Mouse (Mus musculus) MEL (cell line): Measurements from ENCODE around the gene Trim5. TPM values are rescaled to one million over a fixed set of nuclear protein-coding genes. Genes with fewer than 3 reads are reported as not detected.

Source experiments
- DNase-seq: peaks from one replicate; pipeline ENCODE4 v3.0.0; 2011; ENCODE audit warnings: low read depth, low spot score
- H3K27ac ChIP-seq: 2 replicates; pipeline ENCODE4 v1.5.1; 2012; ENCODE audit warnings: low read depth, mild to moderate bottlenecking, control low read depth, low read length, moderate library complexity; ENCODE audit not compliant: control insufficient read depth
- H3K27me3 ChIP-seq, 2 experiments: fragments of 150-350 bp in 1 of 2; sonication (generic) in 1 of 2; 2 replicates each; pipeline ENCODE4 v1.6.1; 2012; ENCODE audit warnings: low read length in 2 of 2, mild to moderate bottlenecking in 2 of 2, improper control_type of control experiment in 1 of 2, moderate library complexity in 1 of 2; ENCODE audit not compliant: insufficient read depth in 2 of 2, control insufficient read depth in 1 of 2
- H3K36me3 ChIP-seq, 2 experiments: 2 replicates each; pipeline ENCODE4 v1.6.1; 2012 to 2014; ENCODE audit warnings: low read length in 2 of 2, improper control_type of control experiment in 1 of 2, inconsistent platforms in 1 of 2, mild to moderate bottlenecking in 1 of 2; ENCODE audit not compliant: insufficient read depth in 2 of 2, control insufficient read depth in 1 of 2
- H3K4me1 ChIP-seq, 2 experiments: fragments of 150-350 bp in 1 of 2; sonication (generic) in 1 of 2; 2 replicates each; pipeline ENCODE4 v1.6.1; 2012; ENCODE audit warnings: low read length in 2 of 2, improper control_type of control experiment in 1 of 2, mild to moderate bottlenecking in 1 of 2; ENCODE audit not compliant: insufficient read depth in 2 of 2, control insufficient read depth in 1 of 2
- H3K4me3 ChIP-seq, 2 experiments: fragments of 150-350 bp in 1 of 2; sonication (generic) in 1 of 2; 2 replicates each; pipeline ENCODE4 v1.5.1; 2012; ENCODE audit warnings: low read depth in 2 of 2, low read length in 2 of 2, mild to moderate bottlenecking in 2 of 2, moderate library complexity in 2 of 2, control low read depth in 1 of 2, improper control_type of control experiment in 1 of 2; ENCODE audit not compliant: control insufficient read depth in 1 of 2, insufficient read depth in 1 of 2
- H3K79me2 ChIP-seq: 2 replicates; pipeline ENCODE4 v1.6.1; 2012; ENCODE audit warnings: mild to moderate bottlenecking, low read length, moderate library complexity; ENCODE audit not compliant: control insufficient read depth, poor library complexity, insufficient read depth
- H3K9ac ChIP-seq: 2 replicates; pipeline ENCODE4 v1.6.1; 2012; ENCODE audit warnings: low read depth, mild to moderate bottlenecking, control low read depth, low read length, moderate library complexity; ENCODE audit not compliant: control insufficient read depth, poor library complexity, severe bottlenecking
- H3K9me3 ChIP-seq: fragments of 150-350 bp; sonication (generic); replicated peaks from 2 replicates; pipeline ENCODE4 v1.6.1; 2012; ENCODE audit warnings: mild to moderate bottlenecking, low read length, improper control_type of control experiment, moderate library complexity; ENCODE audit not compliant: insufficient read depth
- BHLHE40 ChIP-seq: IDR thresholded peaks from 2 replicates; pipeline ENCODE4 v1.6.1; 2012; ENCODE audit warnings: low read depth, mild to moderate bottlenecking, inconsistent platforms, low read length, improper control_type of control experiment, borderline replicate concordance
- CHD1 ChIP-seq: IDR thresholded peaks from 2 replicates; pipeline ENCODE4 v1.6.1; 2012; ENCODE audit warnings: low read depth, mild to moderate bottlenecking, inconsistent platforms, low read length, improper control_type of control experiment
- CHD2 ChIP-seq: IDR thresholded peaks from 2 replicates; pipeline ENCODE4 v1.6.1; 2011; ENCODE audit warnings: low read length, improper control_type of control experiment
- CTCF ChIP-seq, 3 experiments: IDR thresholded peaks in 2 of 3; conservative IDR thresholded peaks in 1 of 3; 2 replicates each; pipeline ENCODE4 v1.5.1; 2011 to 2012; ENCODE audit warnings: low read length in 3 of 3, low read depth in 2 of 3, mild to moderate bottlenecking in 2 of 3, improper control_type of control experiment in 1 of 3, inconsistent platforms in 1 of 3, mixed read lengths in 1 of 3, moderate library complexity in 1 of 3; ENCODE audit not compliant: control insufficient read depth in 1 of 3, insufficient read depth in 1 of 3, poor library complexity in 1 of 3, severe bottlenecking in 1 of 3
- EP300 ChIP-seq, 2 experiments: IDR thresholded peaks; 2 replicates each; pipeline ENCODE4 v1.6.1; 2011; ENCODE audit warnings: improper control_type of control experiment in 2 of 2, low read length in 2 of 2, low read depth in 1 of 2, mild to moderate bottlenecking in 1 of 2
- ETS1 ChIP-seq: IDR thresholded peaks from 2 replicates; pipeline ENCODE4 v1.6.1; 2012; ENCODE audit warnings: low read depth, mild to moderate bottlenecking, inconsistent platforms, low read length, improper control_type of control experiment, moderate library complexity
- GABPA ChIP-seq: IDR thresholded peaks from 2 replicates; pipeline ENCODE4 v1.6.1; 2012; ENCODE audit warnings: low read depth, mild to moderate bottlenecking, inconsistent platforms, low read length, improper control_type of control experiment, moderate library complexity
- GATA1 ChIP-seq: IDR thresholded peaks from 2 replicates; pipeline ENCODE4 v1.6.1; 2011; ENCODE audit warnings: low read depth, low read length, improper control_type of control experiment
- JUND ChIP-seq: IDR thresholded peaks from 2 replicates; pipeline ENCODE4 v1.6.1; 2011; ENCODE audit warnings: low read depth, mild to moderate bottlenecking, improper control_type of control experiment, low read length
- KAT2A ChIP-seq: conservative IDR thresholded peaks from 2 replicates; pipeline ENCODE4 v1.6.1; 2012; ENCODE audit warnings: low read depth, low read length, improper control_type of control experiment, inconsistent platforms
- MAFK ChIP-seq: IDR thresholded peaks from 2 replicates; pipeline ENCODE4 v1.6.1; 2011; ENCODE audit warnings: low read depth, mild to moderate bottlenecking, low read length, improper control_type of control experiment, borderline replicate concordance
- MAX ChIP-seq: IDR thresholded peaks from 2 replicates; pipeline ENCODE4 v1.6.1; 2011; ENCODE audit warnings: low read length, improper control_type of control experiment
- MAZ ChIP-seq: IDR thresholded peaks from 2 replicates; pipeline ENCODE4 v1.6.1; 2012; ENCODE audit warnings: low read depth, mild to moderate bottlenecking, inconsistent platforms, low read length, improper control_type of control experiment
- MEF2A ChIP-seq: IDR thresholded peaks from 2 replicates; pipeline ENCODE4 v1.6.1; 2014; ENCODE audit warnings: low read depth, mild to moderate bottlenecking, inconsistent platforms, low read length, improper control_type of control experiment; ENCODE audit not compliant: poor library complexity, insufficient replicate concordance, severe bottlenecking; ENCODE audit errors: extremely low read depth
- MXI1 ChIP-seq: IDR thresholded peaks from 2 replicates; pipeline ENCODE4 v1.6.1; 2011; ENCODE audit warnings: mild to moderate bottlenecking, low read depth, low read length, improper control_type of control experiment
- MYB ChIP-seq: IDR thresholded peaks from 2 replicates; pipeline ENCODE4 v1.6.1; 2011; ENCODE audit warnings: mild to moderate bottlenecking, low read depth, low read length, improper control_type of control experiment
- MYC ChIP-seq: IDR thresholded peaks from 2 replicates; pipeline ENCODE4 v1.6.1; 2011; ENCODE audit warnings: low read depth, mild to moderate bottlenecking, low read length, improper control_type of control experiment, moderate library complexity
- POLR2A ChIP-seq, 2 experiments: IDR thresholded peaks; 2 replicates each; pipeline ENCODE4 v1.6.1; 2011 to 2012; ENCODE audit warnings: low read length in 2 of 2, mild to moderate bottlenecking in 2 of 2, control low read depth in 1 of 2, improper control_type of control experiment in 1 of 2, low read depth in 1 of 2, moderate library complexity in 1 of 2; ENCODE audit not compliant: control insufficient read depth in 1 of 2, insufficient read depth in 1 of 2, poor library complexity in 1 of 2
- POLR2AphosphoS2 ChIP-seq: IDR thresholded peaks from 2 replicates; pipeline ENCODE4 v1.6.1; 2011; ENCODE audit warnings: low read length, improper control_type of control experiment
- RAD21 ChIP-seq: IDR thresholded peaks from 2 replicates; pipeline ENCODE4 v1.6.1; 2011; ENCODE audit warnings: mild to moderate bottlenecking, low read depth, low read length, improper control_type of control experiment
- RCOR1 ChIP-seq: IDR thresholded peaks from 2 replicates; pipeline ENCODE4 v1.6.1; 2012; ENCODE audit warnings: low read depth, mild to moderate bottlenecking, inconsistent platforms, low read length, improper control_type of control experiment
- SIN3A ChIP-seq: IDR thresholded peaks from 2 replicates; pipeline ENCODE4 v1.6.1; 2012; ENCODE audit warnings: low read length, improper control_type of control experiment, inconsistent platforms
- SMC3 ChIP-seq: IDR thresholded peaks from 2 replicates; pipeline ENCODE4 v1.6.1; 2011; ENCODE audit warnings: low read depth, low read length, improper control_type of control experiment
- TBP ChIP-seq: IDR thresholded peaks from 2 replicates; pipeline ENCODE4 v1.8.0; 2011; ENCODE audit warnings: low read depth, low read length, improper control_type of control experiment
- UBTF ChIP-seq: IDR thresholded peaks from 2 replicates; pipeline ENCODE4 v1.6.1; 2012; ENCODE audit warnings: low read depth, mild to moderate bottlenecking, inconsistent platforms, low read length, improper control_type of control experiment, moderate library complexity, borderline replicate concordance; ENCODE audit not compliant: insufficient read depth
- USF2 ChIP-seq, 2 experiments: IDR thresholded peaks; 2 replicates each; pipeline ENCODE4 v1.6.1; 2011 to 2012; ENCODE audit warnings: improper control_type of control experiment in 2 of 2, low read length in 2 of 2, borderline replicate concordance in 1 of 2, inconsistent platforms in 1 of 2, low read depth in 1 of 2, mild to moderate bottlenecking in 1 of 2; ENCODE audit not compliant: insufficient read depth in 1 of 2
- ZC3H11A ChIP-seq: IDR thresholded peaks from 2 replicates; pipeline ENCODE4 v1.6.1; 2012; ENCODE audit warnings: low read depth, mild to moderate bottlenecking, inconsistent platforms, low read length, improper control_type of control experiment
- ZNF384 ChIP-seq: IDR thresholded peaks from 2 replicates; pipeline ENCODE4 v1.6.1; 2012; ENCODE audit warnings: low read depth, mild to moderate bottlenecking, inconsistent platforms, low read length, improper control_type of control experiment
- polyA plus RNA-seq, 2 experiments: library from polyadenylated mRNA; stranded (reverse) in 1 of 2; unstranded in 1 of 2; fragments of >175 nt in 1 of 2; fragments of >200 nt in 1 of 2; gene quantifications; 2 replicates each; pipeline versions ENCODE4 v1.2.1 to v1.2.4; 2012; ENCODE audit warnings: low replicate concordance in 2 of 2, low read depth in 1 of 2; ENCODE audit not compliant: insufficient read length in 2 of 2, insufficient read depth in 1 of 2, missing spikeins in 1 of 2
- total RNA-seq: library from RNA; depleted of rRNA; stranded (reverse); fragments of 300-350 nt; gene quantifications from 2 replicates; pipeline ENCODE4 v1.2.3, GENCODE M21; 2012

Gene Trim5
- total and polyA plus RNA-seq, 3 experiments: 0.11 TPM; not detected in 2

GRCm38 (mm10) chr7:104314796-104315353, 27.0 kb upstream of the Trim5 start:
- Histone ChIP-seq H3K4me3 (no peak overlapping the region), H3K9me3 (no peaks in the 10 kb centered on the region), H3K27me3 (no peaks in the 10 kb centered on the region), H3K27ac (no peak overlapping the region)
- DNase-seq: no peak
- no peak for TF ChIP-seq CHD1
- TF ChIP-seq KAT2A: no peak
- no peak for TF ChIP-seq MXI1
- TF ChIP-seq ZC3H11A: no peak
- TF ChIP-seq MAX: no peak
- no peak for TF ChIP-seq BHLHE40
- no peak for TF ChIP-seq GATA1
- no peak for TF ChIP-seq CTCF (IDR thresholded peaks at IDR 0.05 in 2 of 3, conservative IDR thresholded peaks at IDR 0.05 in 1 of 3; ENCODE audit: control insufficient read depth in 1 of 3, insufficient read depth in 1 of 3, low read depth in 2 of 3, low read length in 3 of 3, poor library complexity in 1 of 3, severe bottlenecking in 1 of 3)
- no peak for TF ChIP-seq MYB
- no peak for TF ChIP-seq SIN3A
- no peak for TF ChIP-seq JUND
- TF ChIP-seq GABPA: no peak
- no peak for TF ChIP-seq USF2 (IDR thresholded peaks at IDR 0.05; ENCODE audit: borderline replicate concordance in 1 of 2, insufficient read depth in 1 of 2, low read depth in 1 of 2, low read length in 2 of 2)
- TF ChIP-seq UBTF: no peak
- TF ChIP-seq MEF2A: no peak
- no peak for TF ChIP-seq CHD2
- TF ChIP-seq, all 39 proteins: peak for 0
- Histone ChIP-seq H3K36me3 (no peaks in the 10 kb centered on the region), H3K9ac (no peak overlapping the region), H3K4me1 (no peaks in the 10 kb centered on the region), H3K79me2 (no peaks in the 10 kb centered on the region)

- Histone ChIP-seq H3K4me3 (no peak overlapping the region), H3K36me3 (no peaks in the 10 kb centered on the region), H3K9ac (no peak overlapping the region), H3K27me3 (no peaks in the 10 kb centered on the region), H3K9me3 (no peaks in the 10 kb centered on the region), H3K27ac (no peak overlapping the region), H3K79me2 (no peaks in the 10 kb centered on the region), H3K4me1 (no peaks in the 10 kb centered on the region)
- DNase-seq: no peak
- TF ChIP-seq EP300 (IDR thresholded peaks at IDR 0.05; ENCODE audit: low read depth in 1 of 2, low read length in 2 of 2) (no peak), TBP (no peak), POLR2AphosphoS2 (no peak), RCOR1 (no peak), ETS1 (no peak), MEF2A (no peak), MAZ (no peak), MAFK (no peak), MXI1 (no peak), BHLHE40 (no peak), ZC3H11A (no peak), POLR2A (IDR thresholded peaks at IDR 0.05; ENCODE audit: control insufficient read depth in 1 of 2, insufficient read depth in 1 of 2, low read depth in 1 of 2, low read length in 2 of 2, poor library complexity in 1 of 2) (no peak), SMC3 (no peak), CTCF (IDR thresholded peaks at IDR 0.05 in 2 of 3, conservative IDR thresholded peaks at IDR 0.05 in 1 of 3; ENCODE audit: control insufficient read depth in 1 of 3, insufficient read depth in 1 of 3, low read depth in 2 of 3, low read length in 3 of 3, poor library complexity in 1 of 3, severe bottlenecking in 1 of 3) (no peak), CHD2 (no peak), CHD1 (no peak), MYC (no peak), RAD21 (no peak), ZNF384 (no peak)
Measured at GRCm38 (mm10) chr7:104291638-104292400, 3.9 kb upstream of the Trim5 start.
